Mouse (Mus musculus) ovary, adult 18-20 months (tissue): ENCODE data around the gene Eps8.

Experiments used
- DNase-seq: peaks from one replicate; pipeline ENCODE4 v3.0.0; 2022; ENCODE audit warnings: low spot score, mixed read lengths

Eps8 gene

DNA sequence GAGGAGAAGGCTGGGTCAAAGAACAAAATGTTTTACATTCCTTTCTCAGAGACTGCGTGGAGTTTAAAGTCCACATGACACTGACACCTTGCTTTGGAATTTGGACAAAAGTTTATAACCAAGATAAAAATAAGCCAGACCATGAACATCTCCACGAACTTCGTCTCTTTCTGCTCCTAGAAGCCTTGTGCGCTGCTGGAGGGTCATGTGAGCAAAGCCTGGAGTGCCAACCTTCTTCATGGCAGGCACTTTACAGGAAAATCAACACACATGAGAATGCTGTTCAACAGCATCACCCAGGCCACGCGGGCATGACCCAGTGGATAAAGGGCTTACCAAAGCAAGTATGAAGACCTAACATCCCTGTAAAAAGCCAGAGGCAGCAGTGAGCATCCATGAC, 85.6 kb downstream of the Eps8 start:
- peak; percentile 1 for DNase-seq

DNA sequence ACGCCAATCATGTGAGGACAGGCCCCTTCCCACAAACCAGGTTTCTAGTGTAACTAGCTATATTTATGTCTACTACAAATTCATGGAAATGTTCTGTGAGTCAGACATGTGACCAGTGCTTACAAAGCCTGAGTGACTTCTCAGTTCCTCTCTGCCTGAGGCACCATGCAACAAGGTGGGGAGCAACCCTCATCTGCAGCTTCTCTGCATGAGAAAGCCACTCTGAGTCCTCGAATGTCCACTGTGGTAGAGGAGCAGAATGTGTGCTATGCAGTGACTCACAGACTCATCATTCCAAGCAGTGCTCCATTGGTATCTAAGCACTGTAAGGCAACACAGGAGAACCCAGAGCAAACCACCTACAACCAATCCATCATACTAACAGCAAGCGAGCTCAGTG, 88.8 kb downstream of the Eps8 start:
- no peak for DNase-seq

DNA sequence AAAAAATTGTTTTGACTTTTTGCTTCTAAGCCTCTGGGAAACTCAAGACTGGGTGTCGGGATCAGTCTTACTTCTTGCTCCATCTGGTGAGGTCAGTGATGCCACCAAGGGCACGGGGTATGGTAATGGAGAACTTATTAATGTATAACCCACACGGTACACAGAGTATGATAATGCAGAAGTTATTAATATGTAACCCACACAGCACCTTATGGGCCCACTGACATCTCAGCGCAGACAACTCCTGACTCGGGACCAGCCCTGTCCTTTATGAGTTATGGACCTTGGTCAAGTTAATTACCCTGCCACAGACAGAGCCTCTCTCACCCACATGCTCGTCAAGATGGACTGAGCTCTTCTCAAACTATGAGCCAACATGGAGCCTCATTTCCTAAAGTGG, 89.2 kb downstream of the Eps8 start:
- no peak for DNase-seq

DNA sequence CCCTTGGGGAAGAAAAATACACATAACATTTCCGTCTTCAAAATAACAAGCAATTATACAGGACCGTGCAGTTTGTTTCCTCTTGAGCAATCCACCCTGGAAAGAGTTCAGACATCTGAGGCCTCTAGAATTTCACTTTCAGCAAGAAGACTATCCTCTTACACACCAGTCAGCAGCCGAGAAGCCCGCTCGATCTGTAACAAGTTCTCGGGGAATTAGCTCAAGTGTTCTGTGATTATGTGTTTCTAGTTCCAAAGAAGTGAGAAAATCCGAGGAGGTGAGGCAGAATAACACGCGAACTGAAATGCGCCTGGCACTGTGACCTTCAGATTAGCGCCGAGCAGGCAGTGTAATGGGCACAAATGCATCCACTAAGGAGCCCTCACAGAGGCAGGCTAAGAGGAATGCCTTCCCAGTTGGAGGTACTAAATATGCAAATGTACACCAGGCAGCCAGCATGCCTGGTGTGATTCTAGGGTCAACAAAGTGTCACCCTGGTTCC, 94.3 kb downstream of the Eps8 start:
- peak; percentile 37 for DNase-seq

DNA sequence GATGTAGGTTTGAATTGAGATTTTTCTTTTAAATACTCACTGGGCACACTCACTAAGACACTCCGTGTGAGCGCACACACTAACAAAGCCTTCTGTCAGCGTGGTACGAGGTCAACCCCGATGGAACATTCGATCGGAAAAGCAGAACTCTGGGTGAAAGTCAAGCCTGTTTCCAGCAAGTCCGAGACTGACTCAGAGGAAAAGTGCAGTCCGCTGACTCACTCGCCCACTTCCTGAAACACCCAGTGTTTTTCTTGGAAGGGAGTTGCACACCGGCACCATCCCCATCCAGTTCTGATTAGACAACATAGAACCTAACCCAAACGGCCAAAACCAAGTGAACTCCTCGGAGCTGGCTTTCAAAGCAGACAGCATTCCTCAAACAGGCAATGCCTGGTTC, 95.8 kb downstream of the Eps8 start:
- peak; percentile 75 for DNase-seq

DNA sequence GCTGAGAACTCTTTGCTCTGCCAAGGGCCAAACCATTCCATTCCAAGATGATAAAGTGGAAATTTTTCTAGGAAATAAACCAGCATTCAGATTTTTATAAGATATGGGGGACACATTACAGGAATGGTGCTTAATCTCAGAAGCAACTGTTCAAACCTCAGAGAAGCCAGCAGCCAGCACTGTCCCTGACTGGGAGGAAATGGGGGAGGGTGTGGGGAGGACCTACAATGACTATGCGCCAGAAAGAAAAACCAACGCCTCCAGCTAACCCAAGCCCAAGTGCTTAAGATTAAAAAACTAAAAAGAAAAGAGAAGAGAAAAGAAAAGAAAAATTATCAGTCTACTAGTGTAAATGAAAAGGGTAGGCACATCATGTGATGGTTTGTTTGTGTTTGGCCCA, 97.0 kb downstream of the Eps8 start:
- DNase-seq: peak; percentile 47

DNA sequence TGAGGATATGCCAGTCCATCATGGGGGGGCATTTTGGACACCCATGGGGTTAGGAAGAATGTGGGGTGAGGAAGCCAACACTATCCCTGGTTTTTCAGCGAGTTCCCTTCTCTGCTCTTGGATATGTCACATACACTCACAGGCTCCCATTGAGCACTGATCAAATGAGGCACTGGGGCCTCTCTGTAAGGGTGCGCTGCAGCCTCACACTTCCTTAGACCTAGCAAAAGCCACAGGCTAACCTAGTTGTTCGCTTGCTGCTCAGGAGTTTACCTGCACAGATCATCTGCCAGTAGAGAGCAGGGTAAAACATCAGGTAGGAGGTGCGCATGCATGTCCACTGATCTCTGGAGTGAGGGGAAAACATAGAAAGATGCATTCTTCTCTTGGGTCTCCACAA, 97.5 kb downstream of the Eps8 start:
- DNase-seq: no peak

DNA sequence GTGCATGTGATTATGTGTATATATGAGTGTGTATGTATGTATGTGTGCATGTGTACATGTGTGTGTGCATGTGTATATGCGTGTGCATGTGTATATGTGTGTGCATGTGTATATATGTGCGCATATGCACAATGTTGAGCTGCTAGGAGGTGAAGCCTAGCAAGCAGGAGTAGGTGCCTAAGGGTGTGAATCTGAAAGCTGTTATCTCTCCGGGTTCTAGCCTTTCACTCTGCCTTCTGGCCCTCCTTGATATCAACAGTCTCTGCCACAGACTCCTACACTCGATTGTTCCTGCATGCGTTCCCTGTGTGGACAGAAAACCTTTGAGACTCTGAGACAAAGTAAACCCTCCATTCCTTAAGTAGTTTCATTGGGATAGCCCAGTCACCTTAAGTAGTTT, 98.0 kb downstream of the Eps8 start:
- no peak for DNase-seq

DNA sequence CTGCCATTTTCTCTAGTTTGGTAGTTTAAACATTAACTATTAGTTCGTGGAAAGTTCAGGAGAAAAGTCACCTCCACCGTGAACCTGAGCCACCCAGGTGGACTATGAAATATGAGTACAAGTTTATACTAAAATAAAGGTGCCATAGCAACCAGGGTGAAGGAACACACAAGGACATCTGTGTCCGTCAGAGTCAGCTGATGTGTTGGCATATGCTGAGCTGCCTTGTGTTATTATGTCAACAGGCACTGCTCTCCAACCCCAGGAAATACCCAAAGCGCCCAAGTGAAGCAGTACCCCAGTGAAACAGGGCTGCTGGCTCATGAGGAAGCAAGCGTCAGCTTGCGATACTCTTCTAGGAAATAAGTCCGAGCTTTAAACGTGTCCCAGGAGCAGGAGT, 104.5 kb downstream of the Eps8 start:
- DNase-seq: no peak

DNA sequence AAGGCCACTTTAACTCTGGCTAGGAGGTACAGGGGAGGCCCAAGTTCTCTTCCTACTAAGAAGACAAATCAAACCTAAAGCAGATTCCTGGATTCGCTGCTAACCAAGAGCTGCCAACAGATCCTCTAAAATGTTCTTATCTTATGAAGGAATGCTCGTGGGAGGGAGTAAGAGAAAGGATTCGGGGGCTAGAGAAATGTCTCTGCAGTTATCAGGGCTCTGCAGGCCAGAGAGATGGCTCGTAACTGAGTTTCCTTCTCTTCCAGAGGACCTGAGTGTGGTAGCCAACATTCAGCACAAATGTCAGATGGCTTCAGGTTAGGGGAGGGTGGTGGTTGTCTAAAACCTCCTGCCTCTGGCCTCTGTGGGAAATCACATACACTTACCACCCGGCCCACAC, 106.1 kb downstream of the Eps8 start:
- no peak for DNase-seq

DNA sequence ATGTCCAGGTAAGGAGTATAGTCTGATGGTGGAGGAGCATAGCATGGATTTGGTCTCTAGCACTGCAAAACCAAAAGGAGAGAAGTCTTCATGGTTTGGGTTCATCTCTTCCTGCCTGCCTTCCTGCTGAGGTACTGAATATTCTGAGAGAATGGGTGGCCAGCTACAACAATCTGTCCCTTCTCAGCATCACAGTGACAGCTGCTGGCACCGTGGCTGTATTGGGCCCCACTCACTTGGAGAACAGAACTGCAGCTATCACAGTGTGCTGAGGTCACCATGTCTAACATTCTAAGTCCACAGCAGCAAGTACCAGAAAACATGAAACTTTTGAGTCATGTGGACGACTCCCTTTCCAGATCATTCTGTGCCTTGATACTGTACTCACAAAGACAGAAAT, 107.1 kb downstream of the Eps8 start:
- DNase-seq: no peak

DNA sequence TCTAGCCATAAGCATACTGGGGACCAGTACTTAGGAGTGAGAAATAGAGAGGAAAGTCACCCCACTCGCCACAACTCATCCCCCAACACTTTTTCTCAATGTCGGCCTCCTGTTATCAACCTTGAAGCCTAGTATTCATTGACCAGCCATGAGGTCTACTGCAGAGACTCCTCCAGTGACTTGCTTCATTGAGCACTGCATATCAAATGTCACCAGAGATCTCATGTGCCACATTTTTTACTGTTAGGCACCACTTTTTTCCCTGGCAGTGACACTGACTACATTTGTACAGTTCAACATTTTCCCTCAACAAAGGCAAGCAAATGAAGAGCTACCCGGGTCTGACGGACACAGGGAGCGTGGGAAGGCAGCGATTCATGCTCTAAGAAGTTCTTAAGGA, 108.6 kb downstream of the Eps8 start:
- no peak for DNase-seq

DNA sequence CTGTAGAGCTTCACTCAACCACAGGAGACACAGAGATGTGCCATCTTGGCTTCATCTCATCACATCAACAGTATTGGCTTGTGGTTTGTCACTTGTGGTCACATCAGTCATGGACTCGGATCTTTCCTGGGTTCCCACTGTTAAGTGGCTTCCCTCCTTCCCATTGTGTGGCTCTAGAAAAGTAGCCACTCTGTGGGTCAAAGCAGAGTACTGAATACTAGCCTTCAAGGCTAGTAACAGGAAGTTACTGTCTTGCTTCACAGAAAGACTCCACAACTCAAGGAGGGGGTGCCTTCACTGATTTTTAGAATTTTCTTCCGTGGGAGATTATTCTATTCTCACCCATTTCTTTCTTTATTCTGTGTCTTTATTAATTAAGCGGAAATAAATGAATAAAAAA, 109.3 kb downstream of the Eps8 start:
- DNase-seq: no peak

DNA sequence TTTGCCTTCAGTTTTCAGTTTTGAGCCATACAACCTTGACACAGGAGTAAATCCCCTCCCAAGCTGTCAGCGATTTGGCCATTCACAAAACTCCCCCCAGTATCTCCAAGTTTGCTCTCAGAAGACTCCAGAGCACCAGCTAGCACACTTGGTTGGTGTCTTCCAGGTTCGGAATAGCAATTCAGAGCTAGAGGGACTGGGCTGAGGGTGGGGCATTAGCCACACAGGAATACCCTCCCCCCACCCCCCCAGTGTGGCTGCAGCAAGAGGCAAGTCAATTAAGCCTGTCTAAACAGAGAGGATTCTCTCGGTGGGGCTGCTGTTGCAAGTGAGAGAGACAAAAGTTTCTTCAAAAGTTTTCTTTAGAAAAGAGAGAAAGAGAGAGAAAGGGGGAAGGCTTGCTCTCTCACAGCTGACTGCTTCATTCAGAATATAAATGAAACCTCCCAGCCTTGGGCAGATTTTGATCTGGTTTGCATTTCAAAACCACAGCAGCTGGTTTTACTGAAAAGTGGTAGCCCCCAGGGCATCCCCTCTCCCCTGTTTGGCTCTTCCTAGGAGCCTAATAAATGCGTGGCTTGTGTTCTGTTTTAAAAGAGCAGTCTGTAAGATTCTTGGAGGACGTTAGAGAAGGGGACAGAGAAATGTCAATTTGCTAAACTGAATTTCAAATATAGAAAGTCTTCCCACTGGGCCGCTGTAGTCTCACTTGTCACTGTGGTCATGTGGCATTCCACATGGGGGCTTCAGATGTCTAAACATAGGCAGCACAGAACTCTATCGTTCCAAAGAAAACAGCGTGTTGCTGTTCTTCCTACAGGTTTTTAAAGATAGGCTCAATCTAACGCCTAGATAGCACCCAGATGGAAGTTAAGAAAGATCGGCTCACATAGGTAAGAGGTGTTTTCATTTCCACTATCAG, 112.2 kb downstream of the Eps8 start:
- DNase-seq: no peak

DNA sequence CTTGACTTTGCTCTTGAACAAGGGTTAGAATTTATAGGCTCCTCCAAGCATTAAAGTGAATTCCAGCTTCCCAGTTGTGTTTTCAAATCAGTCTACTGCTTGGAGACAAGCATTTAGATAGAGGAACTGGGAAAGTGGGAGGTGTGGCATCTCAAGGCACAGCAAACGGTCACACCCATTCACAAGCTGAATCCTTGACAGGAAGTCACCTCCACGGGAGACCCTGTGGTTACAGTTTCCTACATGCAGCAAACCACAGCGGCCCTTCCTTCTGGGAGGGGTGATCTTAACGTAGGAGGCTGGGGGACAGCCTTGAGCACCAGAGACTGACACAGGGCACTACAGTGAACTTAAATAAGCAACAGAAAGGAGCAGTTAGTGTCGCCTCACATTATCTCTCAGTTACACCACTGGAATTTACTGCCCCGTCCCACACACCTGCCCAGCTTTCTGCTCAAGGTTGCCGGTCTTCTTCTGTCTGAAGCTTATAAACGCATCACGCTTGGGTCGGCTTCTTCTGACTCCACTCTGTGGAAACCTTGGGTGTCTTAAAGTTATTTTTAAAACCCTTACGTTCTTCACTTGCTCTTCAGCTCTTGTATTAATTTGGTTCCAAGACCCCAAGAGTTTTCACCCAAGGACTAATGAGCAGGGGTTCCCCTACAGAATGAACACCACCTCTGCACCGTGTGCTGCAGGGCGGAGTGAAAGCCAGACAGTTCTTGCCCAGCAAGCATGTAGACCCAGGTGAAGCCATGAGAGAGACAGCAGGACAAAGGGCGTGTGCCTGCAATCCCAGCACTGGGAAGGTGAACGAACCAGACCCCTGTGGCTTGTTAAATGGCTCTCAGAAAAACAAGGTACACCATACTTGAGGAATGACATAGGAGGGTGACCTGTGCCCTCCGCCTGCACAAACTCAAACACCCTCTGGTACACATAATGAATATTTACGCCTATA, 113.2 kb downstream of the Eps8 start:
- no peak for DNase-seq

DNA sequence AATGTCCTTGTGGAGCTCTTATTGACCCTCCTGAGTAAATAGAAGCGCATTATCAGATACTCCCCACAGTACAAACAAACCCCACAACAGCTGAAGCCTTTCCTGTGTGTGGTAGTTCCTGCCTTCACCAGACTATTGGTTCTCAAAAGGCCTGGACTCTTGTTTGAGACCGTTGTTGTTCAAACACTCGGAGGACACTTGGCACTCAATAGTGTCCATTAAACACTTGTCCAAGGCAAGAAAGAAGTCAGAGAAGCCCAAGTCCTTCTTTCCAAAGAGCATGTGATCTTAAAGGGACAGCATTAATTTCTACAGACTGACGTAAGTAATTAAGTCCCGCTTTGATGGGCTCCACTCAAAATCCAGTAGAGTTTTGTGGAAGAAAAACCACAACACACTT, 113.9 kb downstream of the Eps8 start:
- no peak for DNase-seq

DNA sequence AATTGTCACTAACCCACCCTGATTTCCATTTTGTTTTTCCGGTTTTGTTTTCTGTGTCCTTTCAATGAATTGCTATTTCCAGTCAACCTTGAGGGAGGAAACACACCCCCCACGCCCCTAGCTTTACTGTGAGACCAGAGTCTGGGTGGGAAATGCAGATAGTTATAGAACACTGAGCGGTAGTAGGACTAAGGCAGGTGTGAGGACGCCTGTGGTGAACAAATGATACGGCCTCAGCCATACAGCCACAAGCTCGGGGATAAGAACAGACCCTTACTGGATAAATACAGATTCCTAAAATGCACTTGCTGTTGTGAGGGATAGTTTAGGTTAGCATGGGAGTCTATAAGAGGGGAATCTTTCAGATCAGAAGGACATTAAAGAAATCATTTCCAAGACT, 114.3 kb downstream of the Eps8 start:
- no peak for DNase-seq

DNA sequence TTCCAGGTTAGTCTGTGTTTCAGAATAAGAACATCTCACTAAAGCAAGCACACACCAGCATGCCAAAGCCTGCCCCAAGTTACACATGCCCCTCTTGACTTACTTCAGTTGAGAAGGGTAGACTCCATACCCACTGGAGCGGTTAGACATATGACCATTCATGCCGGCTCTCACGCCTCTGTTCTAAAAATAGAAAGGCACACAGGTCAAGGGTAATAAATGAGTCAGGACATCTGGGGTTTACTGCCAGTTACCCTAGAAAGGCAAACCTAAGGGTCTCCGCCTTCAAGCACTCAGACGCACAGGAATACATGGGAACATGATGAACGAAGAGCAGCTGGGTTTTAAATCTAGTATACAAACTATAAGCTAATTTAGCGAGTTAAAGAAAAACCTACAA, 115.5 kb downstream of the Eps8 start:
- no peak for DNase-seq

DNA sequence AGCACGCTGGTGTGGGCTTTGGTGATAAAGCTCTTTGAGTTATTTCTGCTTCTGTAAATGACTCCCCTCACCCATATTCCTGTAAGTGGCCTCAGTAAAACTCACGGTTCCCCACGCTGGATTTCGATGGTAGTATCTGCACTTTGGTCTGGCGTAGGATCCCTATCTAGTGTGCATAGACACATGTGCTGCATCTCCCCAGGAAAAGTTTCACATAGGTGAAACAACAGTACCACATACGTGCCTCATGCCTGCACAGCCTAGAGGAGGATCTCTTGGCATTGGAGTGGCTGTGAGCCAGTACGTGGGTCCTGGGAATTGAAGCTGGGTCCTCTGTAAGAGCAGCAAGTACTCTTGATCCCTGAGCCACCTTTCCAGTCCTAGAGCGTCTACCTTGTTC, 121.9 kb downstream of the Eps8 start:
- no peak for DNase-seq

DNA sequence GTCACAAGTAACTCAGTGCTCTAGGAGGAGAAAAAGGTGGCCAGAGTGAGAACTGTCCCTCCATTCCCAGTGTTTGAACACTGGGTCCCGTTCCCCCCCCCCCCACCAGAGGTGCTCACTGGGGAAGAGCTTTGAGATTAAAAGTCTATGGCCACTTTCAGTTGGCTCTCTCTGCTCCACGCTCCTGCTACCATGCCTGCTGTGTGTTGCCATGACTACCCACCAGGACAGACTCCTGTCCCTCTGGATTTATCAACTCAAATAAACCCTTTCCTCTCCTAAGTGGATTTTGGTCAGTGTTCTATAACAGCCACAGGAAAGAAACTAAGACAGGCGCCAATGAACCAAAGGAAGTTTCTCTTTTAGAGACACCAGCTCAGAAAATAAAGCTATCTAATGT, 128.9 kb downstream of the Eps8 start:
- DNase-seq: no peak

DNA sequence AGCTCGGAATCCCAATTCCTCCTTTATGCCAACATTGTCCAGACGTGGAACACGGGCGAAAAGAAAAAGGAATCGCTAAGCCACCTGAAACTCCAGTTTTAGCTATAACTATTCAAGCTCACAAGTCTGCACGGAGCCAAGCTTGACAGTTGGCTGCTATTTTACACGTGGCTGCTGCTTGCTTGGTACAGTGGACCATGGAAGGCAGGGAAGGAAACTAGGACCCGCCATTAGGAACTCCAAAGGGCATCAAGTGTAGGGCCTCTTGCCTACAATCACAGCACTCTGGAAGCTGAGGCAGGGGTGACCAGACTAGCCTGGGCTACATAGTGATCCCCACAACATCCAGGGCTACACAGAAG, 134.4 kb downstream of the Eps8 start:
- no peak for DNase-seq

DNA sequence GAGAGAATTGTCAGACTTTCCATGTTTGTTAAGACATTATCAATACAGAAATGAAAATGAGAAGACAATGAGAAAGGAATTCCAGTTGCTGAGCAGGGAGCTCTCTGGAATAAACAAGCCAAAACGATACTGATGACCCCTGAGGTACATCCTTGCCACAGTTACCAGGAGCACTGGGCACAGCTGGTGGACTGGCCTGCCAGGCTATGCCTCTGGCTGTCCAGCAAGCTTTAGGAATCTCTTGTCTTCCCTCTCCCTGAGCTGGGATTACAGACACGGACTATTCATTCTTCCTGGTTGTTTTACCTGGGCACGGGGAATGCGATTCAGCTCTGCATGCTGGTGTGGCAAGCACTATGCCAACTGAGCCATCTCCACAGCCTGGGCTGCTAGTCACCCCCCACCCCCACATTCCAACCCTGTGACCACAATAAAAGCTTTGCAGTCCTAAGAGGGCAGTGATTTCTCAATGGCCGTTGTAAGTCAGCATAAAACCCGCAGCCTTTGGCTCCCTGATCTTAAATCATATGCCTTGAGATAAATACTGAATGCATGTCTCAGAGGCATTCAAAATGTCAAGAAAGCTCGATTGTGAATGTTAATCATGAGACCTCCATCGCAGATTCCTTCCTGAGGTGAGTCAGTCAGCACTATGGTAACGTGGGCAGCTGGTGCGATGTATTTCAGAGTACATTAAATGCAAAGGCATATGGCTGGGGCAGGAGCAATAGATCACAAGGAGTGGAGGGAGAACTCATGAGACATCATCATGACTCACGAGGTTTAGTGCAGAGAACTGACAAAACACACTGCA, 134.9 kb downstream of the Eps8 start:
- DNase-seq: no peak
